Mouse (Mus musculus): Measurements from ENCODE around the gene Lrrc57. TPM values are rescaled to one million over a fixed set of nuclear protein-coding genes. Genes with fewer than 3 reads are reported as not detected.

Gene Lrrc57
- polyA plus RNA-seq (2014; fragmentation: Nextera tagmentation; extraction: Ambion mirVana) = 22.0 and 22.9 TPM in 2 replicates

GRCm38 (mm10) chr2:120608830-120609723 lies at the start of gene Lrrc57, which contains the start of gene Haus2:
Gene Lrrc57, minus strand, starts transcription at chr2:120609520.
Gene Haus2, plus strand, starts transcription at chr2:120609383.
- WGBS = under 1% methylated on average over 52 of the region's 52 CpGs
- peak; percentile 95 for ATAC-seq (ENCODE audit: insufficient number of reproducible peaks, insufficient read depth, low FRiP score, low read depth)
- peak within 1 kb of the TSS; percentile 81 for H3K4me2 ChIP-seq (ENCODE audit: low read length)
- H3K27ac ChIP-seq (replicated peaks in 1 of 2; ENCODE audit: control insufficient read depth in 1 of 2, insufficient read depth in 1 of 2, low read depth in 2 of 2, low read length in 2 of 2) = peak within 1 kb of the TSS; percentile 86 to 90
- no peaks in the 10 kb centered on the region for H3K27me3 ChIP-seq (ENCODE audit: control insufficient read depth, insufficient read depth, low read length)
- peaks cover 27% of the 10 kb centered on the region for H3K36me3 ChIP-seq (ENCODE audit: control insufficient read depth, insufficient read depth, low read length)
- H3K4me3 ChIP-seq (ENCODE audit: control insufficient read depth in 1 of 2, insufficient read depth in 1 of 2, low read depth in 1 of 2, low read length in 2 of 2) = peak within 1 kb of the TSS; percentile 73 to 81
- H3K4me1 ChIP-seq (ENCODE audit: control insufficient read depth in 2 of 2, insufficient read depth in 2 of 2, low read length in 2 of 2) = peaks cover 0 to 17% of the 10 kb centered on the region in 2 experiments; a peak in 2 of 4 replicates
- no peaks in the 10 kb centered on the region for H3K9me3 ChIP-seq (ENCODE audit: control insufficient read depth, low read length)
- peak within 1 kb of the TSS; percentile 78 for H3K9ac ChIP-seq (ENCODE audit: low read length)

- no peak overlapping the region for H3K4me3 ChIP-seq (ENCODE audit: control insufficient read depth in 1 of 2, insufficient read depth in 1 of 2, low read depth in 1 of 2, low read length in 2 of 2)
- no peaks in the 10 kb centered on the region for H3K9me3 ChIP-seq (ENCODE audit: control insufficient read depth, low read length)
- H3K4me1 ChIP-seq (ENCODE audit: control insufficient read depth in 2 of 2, insufficient read depth in 2 of 2, low read length in 2 of 2) = peaks cover 0 to 2% of the 10 kb centered on the region in 2 experiments; a peak in 1 of 4 replicates
- H3K27ac ChIP-seq (replicated peaks in 1 of 2; ENCODE audit: control insufficient read depth in 1 of 2, insufficient read depth in 1 of 2, low read depth in 2 of 2, low read length in 2 of 2) = no peak overlapping the region
- ATAC-seq (ENCODE audit: insufficient number of reproducible peaks, insufficient read depth, low FRiP score, low read depth) = no peak
- no peak overlapping the region for H3K4me2 ChIP-seq (ENCODE audit: low read length)
- no peaks in the 10 kb centered on the region for H3K27me3 ChIP-seq (ENCODE audit: control insufficient read depth, insufficient read depth, low read length)
- H3K36me3 ChIP-seq (ENCODE audit: control insufficient read depth, insufficient read depth, low read length) = no peaks in the 10 kb centered on the region
- no peak overlapping the region for H3K9ac ChIP-seq (ENCODE audit: low read length)
- 68% methylated on average over 5 of the region's 5 CpGs for WGBS
Measured at GRCm38 (mm10) chr2:120658486-120658885, 49.2 kb upstream of the Lrrc57 start.

GRCm38 (mm10) chr2:120656711-120657110 lies 47.4 kb upstream of the Lrrc57 start:
- H3K36me3 ChIP-seq (ENCODE audit: control insufficient read depth, insufficient read depth, low read length) = no peaks in the 10 kb centered on the region
- H3K4me2 ChIP-seq (ENCODE audit: low read length) = no peak overlapping the region
- H3K27ac ChIP-seq (replicated peaks in 1 of 2; ENCODE audit: control insufficient read depth in 1 of 2, insufficient read depth in 1 of 2, low read depth in 2 of 2, low read length in 2 of 2) = no peak overlapping the region
- H3K4me1 ChIP-seq (ENCODE audit: control insufficient read depth in 2 of 2, insufficient read depth in 2 of 2, low read length in 2 of 2) = peaks cover 3 to 9% of the 10 kb centered on the region in 2 experiments
- H3K9ac ChIP-seq (ENCODE audit: low read length) = no peak overlapping the region
- H3K27me3 ChIP-seq (ENCODE audit: control insufficient read depth, insufficient read depth, low read length) = no peaks in the 10 kb centered on the region
- 100% methylated on average over 2 of the region's 2 CpGs for WGBS
- ATAC-seq (ENCODE audit: insufficient number of reproducible peaks, insufficient read depth, low FRiP score, low read depth) = no peak
- no peaks in the 10 kb centered on the region for H3K9me3 ChIP-seq (ENCODE audit: control insufficient read depth, low read length)
- no peak overlapping the region for H3K4me3 ChIP-seq (ENCODE audit: control insufficient read depth in 1 of 2, insufficient read depth in 1 of 2, low read depth in 1 of 2, low read length in 2 of 2)

DNA sequence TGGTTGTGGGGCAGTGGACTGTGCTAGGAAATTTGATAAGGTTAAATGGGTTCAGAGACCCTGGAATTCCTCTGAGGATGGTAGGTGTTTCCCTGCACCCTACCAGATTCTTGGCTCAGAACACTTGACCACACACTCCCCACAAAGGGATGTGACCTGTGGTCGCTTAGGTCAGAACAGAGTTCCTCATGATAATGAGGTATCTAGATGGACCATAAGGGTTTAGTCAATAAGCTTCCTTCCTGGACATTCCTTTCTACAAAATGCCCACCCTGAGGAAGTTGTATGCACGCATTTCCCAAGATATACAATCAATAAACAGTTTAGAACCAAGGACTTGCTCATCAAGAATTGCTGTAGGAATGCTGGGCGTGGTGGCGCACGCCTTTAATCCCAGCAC lies 46.6 kb upstream of the Lrrc57 start:
- no peaks in the 10 kb centered on the region for H3K9me3 ChIP-seq (ENCODE audit: control insufficient read depth, low read length)
- H3K4me1 ChIP-seq (ENCODE audit: control insufficient read depth in 2 of 2, insufficient read depth in 2 of 2, low read length in 2 of 2) = peaks cover 3 to 10% of the 10 kb centered on the region in 2 experiments
- no peak overlapping the region for H3K9ac ChIP-seq (ENCODE audit: low read length)
- no peak overlapping the region for H3K27ac ChIP-seq (replicated peaks in 1 of 2; ENCODE audit: control insufficient read depth in 1 of 2, insufficient read depth in 1 of 2, low read depth in 2 of 2, low read length in 2 of 2)
- WGBS = 83% methylated on average over 5 of the region's 5 CpGs
- ATAC-seq (ENCODE audit: insufficient number of reproducible peaks, insufficient read depth, low FRiP score, low read depth) = no peak
- H3K4me2 ChIP-seq (ENCODE audit: low read length) = no peak overlapping the region
- no peaks in the 10 kb centered on the region for H3K36me3 ChIP-seq (ENCODE audit: control insufficient read depth, insufficient read depth, low read length)
- no peak overlapping the region for H3K4me3 ChIP-seq (ENCODE audit: control insufficient read depth in 1 of 2, insufficient read depth in 1 of 2, low read depth in 1 of 2, low read length in 2 of 2)
- no peaks in the 10 kb centered on the region for H3K27me3 ChIP-seq (ENCODE audit: control insufficient read depth, insufficient read depth, low read length)

- Histone ChIP-seq H3K27ac (replicated peaks in 1 of 2; ENCODE audit: control insufficient read depth in 1 of 2, insufficient read depth in 1 of 2, low read depth in 2 of 2, low read length in 2 of 2) (no peak overlapping the region), H3K36me3 (ENCODE audit: control insufficient read depth, insufficient read depth, low read length) (no peaks in the 10 kb centered on the region), H3K4me1 (ENCODE audit: control insufficient read depth in 2 of 2, insufficient read depth in 2 of 2, low read length in 2 of 2) (peaks cover 3 to 8% of the 10 kb centered on the region in 2 experiments), H3K9me3 (ENCODE audit: control insufficient read depth, low read length) (no peaks in the 10 kb centered on the region), H3K4me3 (ENCODE audit: control insufficient read depth in 1 of 2, insufficient read depth in 1 of 2, low read depth in 1 of 2, low read length in 2 of 2) (no peak overlapping the region), H3K27me3 (ENCODE audit: control insufficient read depth, insufficient read depth, low read length) (no peaks in the 10 kb centered on the region), H3K9ac (ENCODE audit: low read length) (no peak overlapping the region), H3K4me2 (ENCODE audit: low read length) (no peak overlapping the region)
- no peak for ATAC-seq (ENCODE audit: insufficient number of reproducible peaks, insufficient read depth, low FRiP score, low read depth)
- 75% methylated on average over 2 of the region's 2 CpGs for WGBS
Measured at GRCm38 (mm10) chr2:120654693-120655092, 45.4 kb upstream of the Lrrc57 start.

- Histone ChIP-seq H3K27ac (replicated peaks in 1 of 2; ENCODE audit: control insufficient read depth in 1 of 2, insufficient read depth in 1 of 2, low read depth in 2 of 2, low read length in 2 of 2) (peak overlapping the region in 1 of 2 experiments; percentile 16; a peak in 1 of 4 replicates), H3K36me3 (ENCODE audit: control insufficient read depth, insufficient read depth, low read length) (no peaks in the 10 kb centered on the region), H3K27me3 (ENCODE audit: control insufficient read depth, insufficient read depth, low read length) (no peaks in the 10 kb centered on the region), H3K4me1 (ENCODE audit: control insufficient read depth in 2 of 2, insufficient read depth in 2 of 2, low read length in 2 of 2) (peaks cover 3 to 8% of the 10 kb centered on the region in 2 experiments), H3K4me2 (ENCODE audit: low read length) (no peak overlapping the region), H3K9me3 (ENCODE audit: control insufficient read depth, low read length) (no peaks in the 10 kb centered on the region), H3K9ac (ENCODE audit: low read length) (no peak overlapping the region), H3K4me3 (ENCODE audit: control insufficient read depth in 1 of 2, insufficient read depth in 1 of 2, low read depth in 1 of 2, low read length in 2 of 2) (no peak overlapping the region)
- 76% methylated on average over 7 of the region's 7 CpGs for WGBS
- no peak for ATAC-seq (ENCODE audit: insufficient number of reproducible peaks, insufficient read depth, low FRiP score, low read depth)
Measured at GRCm38 (mm10) chr2:120652925-120653284, 43.6 kb upstream of the Lrrc57 start.

DNA sequence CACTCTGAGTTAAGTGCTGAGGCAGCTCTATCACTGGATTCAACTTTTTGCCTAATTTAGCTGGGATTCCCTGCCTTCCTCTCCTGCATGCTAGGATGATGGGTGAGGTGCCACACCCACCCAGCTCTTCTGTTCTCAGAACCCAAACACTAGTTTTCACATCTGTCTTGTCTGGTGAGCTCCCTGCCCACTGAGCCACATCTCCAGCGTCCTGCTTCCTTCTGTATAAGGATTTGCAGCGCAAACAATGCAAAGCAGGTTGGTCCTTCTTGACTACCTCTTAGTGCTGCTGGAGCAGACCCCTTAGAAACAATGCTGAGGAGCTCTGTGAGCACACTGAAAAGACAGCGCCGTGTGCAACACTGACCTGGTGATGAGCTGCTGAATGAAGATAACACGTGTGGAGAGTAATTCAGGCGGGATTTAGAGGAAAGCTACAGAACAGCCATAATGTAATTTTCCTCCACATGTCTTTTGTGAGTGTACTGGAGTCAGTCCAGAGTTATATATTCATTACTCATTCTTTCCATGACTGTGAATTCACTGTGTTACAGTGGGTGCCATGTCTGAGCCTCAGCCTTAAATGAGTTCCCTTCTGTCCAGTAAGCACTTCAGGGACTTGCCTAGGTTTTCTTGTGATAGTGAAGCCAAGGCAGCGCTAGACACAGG lies 43.1 kb upstream of the Lrrc57 start:
- Histone ChIP-seq H3K9me3 (ENCODE audit: control insufficient read depth, low read length) (no peaks in the 10 kb centered on the region), H3K4me3 (ENCODE audit: control insufficient read depth in 1 of 2, insufficient read depth in 1 of 2, low read depth in 1 of 2, low read length in 2 of 2) (no peak overlapping the region), H3K4me2 (ENCODE audit: low read length) (no peak overlapping the region), H3K27me3 (ENCODE audit: control insufficient read depth, insufficient read depth, low read length) (no peaks in the 10 kb centered on the region), H3K27ac (replicated peaks in 1 of 2; ENCODE audit: control insufficient read depth in 1 of 2, insufficient read depth in 1 of 2, low read depth in 2 of 2, low read length in 2 of 2) (peak overlapping the region; percentile 16 to 37; a peak in 2 of 4 replicates), H3K36me3 (ENCODE audit: control insufficient read depth, insufficient read depth, low read length) (no peaks in the 10 kb centered on the region), H3K9ac (ENCODE audit: low read length) (no peak overlapping the region), H3K4me1 (ENCODE audit: control insufficient read depth in 2 of 2, insufficient read depth in 2 of 2, low read length in 2 of 2) (peaks cover 3 to 8% of the 10 kb centered on the region in 2 experiments)
- WGBS = 57% methylated on average over 7 of the region's 7 CpGs
- ATAC-seq (ENCODE audit: insufficient number of reproducible peaks, insufficient read depth, low FRiP score, low read depth) = no peak
